Mouse (Mus musculus) heart, postnatal 36 days (tissue): ENCODE measurements at regions not wholly inside any gene's neighbourhood (a gene's known extent, or its start where the extent isn't known, plus 50 kb on each side); places are given as distances from the start of the nearest gene placed in this dataset.

Experiments used
- DNase-seq, 2 experiments: peaks; one replicate each; pipeline ENCODE4 v3.0.0; 2021 to 2022
- intact Hi-C: fragments of 180-260 bp; cut with DNase I; formaldehyde crosslinking; loops from one replicate; pipeline ENCODE4 v1.15.1; 2025

GRCm38 (mm10) chr2:75605634-75606033, 53.4 kb upstream of the Hnrnpa3 start:
- intact Hi-C loops = loop anchor here (1.0 to 5.0 kb wide), 5 partner anchors 176 to 467 kb away; partner anchors contain the start of gene Ttc30a1
- peak; percentile 55 to 62 for DNase-seq

GRCm38 (mm10) chr2:75607010-75607915, 51.8 kb upstream of the Hnrnpa3 start:
- intact Hi-C loops = loop anchor here (5.0 kb wide), 4 partner anchors 240 to 465 kb away; partner anchors contain the start of gene Ttc30a1
- no peak for DNase-seq

GRCm38 (mm10) chr2:75607958-75608357, 51.1 kb upstream of the Hnrnpa3 start:
- intact Hi-C loops = loop anchor here (5.0 kb wide), 4 partner anchors 239 to 464 kb away; partner anchors contain the start of gene Ttc30a1

GRCm38 (mm10) chr2:75608482-75608881, 50.6 kb upstream of the Hnrnpa3 start:
- no peak for DNase-seq
- intact Hi-C loops = loop anchor here (5.0 kb wide), 4 partner anchors 239 to 464 kb away; partner anchors contain the start of gene Ttc30a1

More at GRCm38 (mm10) chr2:75607958-75608357, 51.1 kb upstream of the Hnrnpa3 start:
- no peak for DNase-seq

- peak; percentile 37 to 51 for DNase-seq
- intact Hi-C loops = loop anchor here (5.0 kb wide), 4 partner anchors 238 to 463 kb away; partner anchors contain the start of gene Ttc30a1
These were observed 49.7 kb upstream of the Hnrnpa3 start for GRCm38 (mm10) chr2:75609150-75609946.
